Mouse (Mus musculus): ENCODE results near the gene Lum.

Gene Lum

DNA sequence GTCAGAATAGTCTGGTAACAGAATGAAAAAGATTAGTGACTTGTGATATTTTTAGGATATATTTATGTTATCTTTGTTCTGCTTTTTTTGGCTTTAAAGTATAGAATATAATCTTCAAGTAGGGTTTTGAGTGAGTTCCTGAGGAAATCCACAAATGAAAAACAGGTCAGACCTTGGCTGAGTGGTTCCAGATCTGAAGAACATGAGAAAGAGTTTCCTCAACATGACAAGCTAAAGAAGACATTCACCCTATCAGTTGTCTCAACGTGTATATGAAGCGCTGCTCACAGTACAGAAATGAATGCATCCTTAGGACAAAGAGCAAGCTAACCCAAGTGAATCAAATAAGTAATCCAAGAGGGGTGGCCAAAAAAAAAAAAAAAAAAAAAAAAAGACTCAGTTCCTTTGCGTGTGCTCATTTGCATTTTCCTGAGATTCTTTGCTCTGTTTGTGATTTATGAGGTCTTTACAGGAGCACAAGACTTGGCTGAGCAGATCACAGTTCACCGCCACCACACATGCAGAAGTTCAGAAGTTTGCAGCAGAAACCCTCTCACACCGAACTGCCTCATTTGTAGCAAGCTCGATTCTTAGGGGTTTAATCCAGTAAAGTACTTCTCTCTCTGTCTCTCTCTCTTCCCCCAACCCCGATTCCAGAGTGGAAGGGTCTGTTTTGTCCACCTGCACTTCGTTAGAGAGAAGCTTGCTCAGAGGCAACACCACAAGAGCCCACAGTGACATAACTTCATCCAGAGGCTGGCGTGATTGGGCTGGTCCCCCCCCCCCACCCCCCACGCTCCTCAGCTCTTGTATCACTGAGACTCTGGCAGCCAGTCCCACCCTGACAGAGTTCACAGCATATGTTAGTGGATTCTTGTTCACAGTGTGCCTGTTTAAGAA is at the start of gene Lum:
Lum (plus strand) TSS at position 172 of the 900 bp plus-strand sequence.
- no peak for DNase-seq (ENCODE audit: low read depth, low spot score)

GRCm38 (mm10) chr10:97523366-97523765 is 41.6 kb upstream of the Lum start:
- DNase-seq (ENCODE audit: low read depth, low spot score), result no peak

GRCm38 (mm10) chr10:97535697-97536096 is 29.2 kb upstream of the Lum start:
- DNase-seq (ENCODE audit: low read depth, low spot score), result no peak

DNA sequence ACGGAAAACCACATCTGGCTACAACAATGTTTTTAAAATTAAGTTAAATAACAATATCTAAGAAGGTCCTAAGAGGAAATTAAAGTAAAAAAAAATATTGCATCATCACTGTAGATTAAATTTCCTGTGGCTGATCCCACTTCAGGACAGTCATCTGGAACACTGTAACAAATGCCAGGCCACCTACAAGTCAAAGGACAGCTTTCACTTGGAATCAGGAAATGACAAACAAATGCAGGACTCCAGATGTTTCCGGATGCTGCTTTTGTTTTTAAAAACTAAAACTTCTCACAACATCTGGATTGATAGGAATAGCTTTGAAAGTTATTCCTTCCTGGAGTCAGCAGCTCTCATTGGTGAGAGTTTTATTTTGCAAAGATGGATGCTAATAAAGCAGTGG is 28.0 kb upstream of the Lum start:
- no peak for DNase-seq (ENCODE audit: low read depth, low spot score)

DNA sequence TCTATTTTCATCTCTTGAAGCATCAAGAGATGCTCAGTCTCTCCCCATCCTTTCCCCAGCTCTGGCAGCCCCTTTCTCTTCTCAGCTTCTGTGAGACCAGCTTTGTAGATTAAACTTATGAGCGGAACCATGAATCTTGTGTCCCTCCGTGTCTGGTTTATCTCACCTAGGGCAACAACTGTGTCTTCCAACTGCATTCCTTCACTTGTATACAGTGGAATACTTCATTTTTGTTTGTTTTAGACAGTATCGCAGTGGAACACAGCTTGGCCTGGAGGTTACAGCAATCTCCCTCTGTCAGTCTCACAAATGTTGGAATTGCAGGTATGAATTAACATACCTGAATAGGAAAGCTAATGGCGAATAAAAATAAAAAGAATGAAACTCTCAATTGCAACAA is 26.7 kb upstream of the Lum start:
- no peak for DNase-seq (ENCODE audit: low read depth, low spot score)

GRCm38 (mm10) chr10:97547740-97548139 is 17.2 kb upstream of the Lum start:
- DNase-seq (ENCODE audit: low read depth, low spot score), result no peak

DNA sequence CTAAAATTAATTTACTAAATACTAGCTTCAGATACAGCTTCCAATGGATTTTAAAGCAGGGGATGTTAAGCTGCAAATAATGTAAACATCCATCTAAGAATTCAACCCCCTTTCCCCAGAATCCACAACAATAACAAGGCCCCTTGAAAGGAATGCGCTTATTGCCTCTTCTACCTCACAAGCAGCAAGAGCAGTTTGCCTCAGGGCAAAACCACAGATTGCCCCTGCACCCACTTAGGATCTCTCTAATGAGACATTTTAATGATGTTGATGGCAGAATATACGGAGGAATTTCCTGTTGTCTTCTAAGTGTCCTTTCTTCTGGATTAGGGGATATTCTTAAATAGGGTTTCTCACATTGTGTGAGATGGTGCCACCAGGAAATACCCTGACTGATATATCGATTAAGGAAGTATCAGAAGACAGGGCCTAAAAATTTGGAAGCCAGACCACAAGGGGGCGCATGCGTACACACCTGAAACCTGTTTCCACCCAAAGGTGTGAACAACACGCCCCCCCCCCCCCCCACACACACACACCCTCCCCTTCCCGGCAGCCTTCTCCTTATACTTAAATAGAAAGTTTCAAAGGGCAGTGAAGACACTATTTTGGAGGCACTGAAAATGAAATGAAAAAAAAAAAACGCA is 2.7 kb downstream of the Lum start:
- DNase-seq (ENCODE audit: low read depth, low spot score), result peak; percentile 42

DNA sequence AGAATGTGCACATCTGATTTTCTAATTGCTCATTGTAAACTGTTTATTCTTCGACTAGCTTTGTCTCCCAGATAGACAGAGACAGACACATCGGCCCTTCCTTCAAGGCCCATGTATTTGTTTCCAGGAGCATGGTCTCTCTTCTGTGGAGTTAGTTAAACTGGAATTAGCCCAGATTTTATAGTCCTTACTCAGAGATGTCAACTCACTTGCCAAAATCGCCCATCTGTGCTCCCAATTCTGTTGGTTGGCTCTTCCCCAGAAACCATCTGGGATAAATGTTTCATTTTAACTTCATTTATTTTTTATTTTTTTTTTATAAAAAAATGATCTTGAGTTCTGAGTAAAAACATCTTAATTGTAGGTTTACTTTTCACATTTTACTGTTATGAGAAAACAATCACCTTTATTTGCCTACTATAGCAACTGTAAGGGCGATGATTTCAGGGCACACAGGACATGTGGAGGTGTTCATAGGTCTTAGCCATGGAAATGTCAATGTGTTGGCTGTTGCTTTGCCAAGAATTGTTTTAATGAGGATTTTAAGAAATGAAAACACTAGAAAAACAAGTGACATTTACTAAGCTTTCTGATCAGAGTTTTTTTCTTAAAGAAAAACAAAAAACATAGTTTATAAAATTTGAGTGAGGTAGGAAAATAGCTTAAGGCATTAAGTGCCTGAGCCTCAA is 17.8 kb downstream of the Lum start:
- no peak for DNase-seq (ENCODE audit: low read depth, low spot score)

DNA sequence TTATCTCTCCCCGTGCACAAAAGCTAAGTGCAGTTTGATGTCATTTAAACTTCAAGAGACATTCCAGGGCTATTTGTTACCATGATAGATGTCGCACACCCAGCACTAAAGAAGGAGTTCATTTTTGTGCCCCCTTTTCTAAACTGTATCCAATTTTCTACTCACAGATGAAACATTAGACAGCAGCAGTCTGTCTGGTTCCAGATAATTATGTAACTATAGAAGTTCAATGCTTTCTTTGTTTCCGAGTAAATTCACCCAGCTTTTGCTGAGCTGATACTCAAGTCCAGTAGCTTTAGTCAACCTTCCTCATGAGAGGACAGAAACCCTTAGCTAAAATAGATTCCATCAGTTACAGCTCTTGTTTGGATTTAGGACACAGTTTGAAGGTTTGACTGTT is 19.2 kb downstream of the Lum start:
- no peak for DNase-seq (ENCODE audit: low read depth, low spot score)

DNA sequence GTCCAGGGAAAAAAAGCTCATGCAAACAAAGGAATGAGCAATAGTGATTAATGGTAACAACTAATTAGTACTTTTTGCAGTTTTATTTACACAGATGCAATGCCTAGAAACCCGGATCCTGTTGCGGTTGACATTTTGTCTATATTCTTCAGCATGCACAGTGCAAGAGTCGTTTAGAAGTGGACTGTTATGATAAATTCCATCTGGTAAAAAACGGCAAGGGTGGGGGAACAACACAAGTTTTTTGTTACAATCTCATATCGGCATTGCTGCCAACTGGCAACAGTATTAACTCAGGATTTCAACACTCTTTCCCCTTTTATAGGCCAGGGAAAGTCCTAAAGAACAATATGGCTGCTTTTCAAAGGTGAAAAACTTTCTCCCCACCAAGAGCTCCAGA is 22.2 kb downstream of the Lum start:
- DNase-seq (ENCODE audit: low read depth, low spot score), result no peak

DNA sequence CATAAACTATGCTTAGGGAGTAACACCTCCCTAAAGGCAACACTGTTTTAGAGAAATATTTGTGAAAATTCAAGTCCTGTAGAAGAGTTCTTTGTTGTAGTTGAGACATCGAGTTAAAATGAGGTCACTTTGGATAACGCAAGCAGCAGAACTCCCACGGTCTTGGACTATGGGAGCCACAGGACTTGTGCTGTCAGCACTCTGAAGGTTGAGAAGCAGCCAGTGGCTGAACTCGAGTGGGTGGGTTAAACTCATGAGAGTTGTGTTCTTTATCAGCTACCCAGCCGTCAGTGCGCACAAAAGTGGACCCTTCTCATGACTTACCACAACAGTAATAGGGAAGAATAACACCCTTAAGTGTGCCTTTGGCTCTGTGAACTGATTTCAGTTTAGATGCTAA is 24.6 kb downstream of the Lum start:
- DNase-seq (ENCODE audit: low read depth, low spot score), result no peak

- DNase-seq (ENCODE audit: low read depth, low spot score), result no peak
Measured at GRCm38 (mm10) chr10:97591036-97591435, 26.1 kb downstream of the Lum start.

GRCm38 (mm10) chr10:97591685-97592084 is 26.8 kb downstream of the Lum start:
- DNase-seq (ENCODE audit: low read depth, low spot score), result no peak

- DNase-seq (ENCODE audit: low read depth, low spot score), result no peak
Measured at GRCm38 (mm10) chr10:97595680-97596079, 30.8 kb downstream of the Lum start.

DNA sequence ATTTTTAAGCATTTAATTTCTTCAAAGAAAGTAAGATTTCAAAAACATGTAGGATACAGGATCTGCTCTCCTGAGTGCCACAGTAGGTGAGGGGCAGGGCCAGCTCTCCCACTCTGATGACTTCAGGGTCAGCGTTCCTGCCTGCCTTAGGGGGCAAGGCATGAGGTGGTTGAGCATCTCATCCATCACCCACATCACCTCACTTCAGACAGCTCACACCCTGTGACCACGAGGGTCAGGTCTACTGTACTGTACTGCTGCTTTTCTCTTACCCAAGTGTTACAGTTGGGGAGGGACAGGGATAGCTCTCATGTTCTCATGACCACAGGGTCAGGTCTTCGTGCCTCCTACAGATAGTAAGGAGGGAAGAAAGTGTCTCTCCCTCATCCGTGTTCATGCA is 36.8 kb downstream of the Lum start:
- DNase-seq (ENCODE audit: low read depth, low spot score), result no peak

GRCm38 (mm10) chr10:97603256-97603655 is 38.3 kb downstream of the Lum start:
- no peak for DNase-seq (ENCODE audit: low read depth, low spot score)

DNA sequence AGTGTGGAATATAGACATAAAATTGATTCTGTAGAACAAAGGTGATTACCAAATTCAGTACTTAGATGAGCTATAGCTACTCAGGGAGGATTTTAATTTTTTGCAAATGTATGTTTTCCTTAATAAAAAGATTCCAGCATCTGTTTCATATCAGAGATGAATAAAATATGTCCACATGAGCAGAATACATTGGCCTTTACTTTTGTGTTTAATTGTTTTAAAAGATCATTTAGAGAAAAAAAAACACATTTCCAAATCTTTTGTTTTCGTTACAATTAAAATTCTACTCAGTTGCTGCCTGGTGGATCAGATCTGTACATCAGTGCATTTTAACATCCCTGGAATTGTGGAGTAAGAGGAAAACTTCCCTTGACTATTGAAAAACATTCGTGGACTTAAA is 41.7 kb downstream of the Lum start, which contains the start of gene Kera:
Kera (plus strand) TSS at position 301 of the 400 bp plus-strand sequence.
- DNase-seq (ENCODE audit: low read depth, low spot score), result no peak
